Mouse (Mus musculus) brain, adult 10 weeks (tissue): ENCODE measurements around the gene Rcn3. TPM values are rescaled to one million over a fixed set of nuclear protein-coding genes. Genes with fewer than 3 reads are reported as not detected.

ENCODE experiments used
- polyA plus RNA-seq: library from polyadenylated mRNA; stranded (reverse); fragments of 350-450 nt; fragmentation: Illumina TruSeq; extraction: RNeasy Lipid Tissue Mini Kit (QIAGEN cat#74804); gene quantifications from one replicate; pipeline ENCODE4 v1.2.3, GENCODE M21; 2015; ENCODE audit warnings: low read depth, low replicate concordance

The Rcn3 gene
- 6.6 TPM for polyA plus RNA-seq

DNA sequence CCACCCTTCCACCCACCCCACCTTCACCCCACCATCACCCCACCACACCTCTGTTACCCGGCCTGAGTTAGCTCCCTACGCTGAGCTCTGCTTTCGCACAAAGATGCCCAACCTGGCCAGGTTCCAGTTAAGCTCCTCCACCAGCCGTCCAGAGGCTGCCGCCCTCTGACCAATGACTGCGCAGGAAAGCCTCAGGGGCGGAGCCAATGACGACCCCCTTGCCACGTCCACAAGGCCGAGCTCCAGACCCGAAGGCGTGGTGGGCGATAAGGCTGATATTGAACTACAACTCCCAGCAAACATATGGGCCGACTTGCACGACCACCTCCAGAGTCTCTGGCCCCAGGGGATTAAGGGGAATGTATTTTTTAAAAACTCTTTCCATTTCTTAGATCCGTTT is at the start of gene Rcn3:
TSS of gene Rcn3 (minus strand) at position 174 of the 400 bp plus-strand sequence.

GRCm38 (mm10) chr7:45135993-45136567 is 44.1 kb upstream of the Rcn3 start, which contains the start of the genes Gm45713 and Flt3l:
Gene Gm45713 (minus strand): TSS chr7:45136231.
Gene Flt3l (minus strand): TSS chr7:45136432.

GRCm38 (mm10) chr7:45128624-45129246 is 36.7 kb upstream of the Rcn3 start, which contains the start of gene Rpl13a:
Gene Rpl13a (minus strand): TSS chr7:45128761.

DNA sequence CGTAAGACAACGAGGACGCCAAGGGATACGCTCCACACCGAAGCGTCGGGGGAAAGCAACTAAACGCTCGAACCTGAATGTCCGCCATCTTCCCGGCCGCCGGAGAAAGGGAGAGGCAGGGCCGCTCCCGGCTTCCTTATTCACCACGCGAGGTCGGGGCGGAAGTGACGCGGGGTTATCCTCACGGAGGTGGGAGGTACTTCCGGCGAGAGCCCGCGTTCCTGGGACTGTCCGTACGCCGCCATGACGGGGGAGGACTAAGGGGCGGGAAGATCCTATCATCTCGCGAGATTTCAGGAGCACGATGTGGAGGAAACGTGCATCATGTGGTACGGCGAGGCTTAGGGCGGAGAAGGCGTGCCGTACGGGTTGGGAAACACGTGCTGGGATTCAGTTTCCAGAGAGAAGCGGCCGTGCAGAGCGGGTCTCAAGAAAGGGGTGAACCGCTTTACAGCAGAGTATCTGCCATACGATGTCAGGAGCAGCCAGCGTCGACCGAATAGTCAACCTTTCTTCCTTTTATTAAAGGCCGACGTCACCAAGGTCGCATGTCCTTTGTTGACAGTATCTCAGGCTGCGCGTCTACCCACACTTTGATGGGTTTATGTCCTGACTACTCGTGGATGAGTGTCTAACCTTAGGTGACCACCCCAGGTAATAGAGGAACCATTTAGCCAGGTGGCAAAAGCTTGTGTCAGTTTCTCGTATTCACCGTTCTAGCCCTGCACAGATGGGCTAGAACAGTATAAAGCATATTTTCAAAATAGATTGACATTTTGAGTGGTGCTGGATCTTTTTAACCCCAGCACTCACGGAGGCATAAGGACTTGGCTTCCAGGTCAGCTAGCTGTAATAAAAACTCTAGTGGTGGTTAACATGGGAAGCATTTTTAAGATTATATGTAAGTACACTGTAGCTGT is 32.5 kb upstream of the Rcn3 start, which contains the start of gene Rps11:
TSS of gene Rps11 (minus strand) at position 216 of the 920 bp plus-strand sequence.

GRCm38 (mm10) chr7:45103652-45104180 is 11.7 kb upstream of the Rcn3 start, which contains the start of gene Fcgrt:
Gene Fcgrt (minus strand): TSS chr7:45103851.

DNA sequence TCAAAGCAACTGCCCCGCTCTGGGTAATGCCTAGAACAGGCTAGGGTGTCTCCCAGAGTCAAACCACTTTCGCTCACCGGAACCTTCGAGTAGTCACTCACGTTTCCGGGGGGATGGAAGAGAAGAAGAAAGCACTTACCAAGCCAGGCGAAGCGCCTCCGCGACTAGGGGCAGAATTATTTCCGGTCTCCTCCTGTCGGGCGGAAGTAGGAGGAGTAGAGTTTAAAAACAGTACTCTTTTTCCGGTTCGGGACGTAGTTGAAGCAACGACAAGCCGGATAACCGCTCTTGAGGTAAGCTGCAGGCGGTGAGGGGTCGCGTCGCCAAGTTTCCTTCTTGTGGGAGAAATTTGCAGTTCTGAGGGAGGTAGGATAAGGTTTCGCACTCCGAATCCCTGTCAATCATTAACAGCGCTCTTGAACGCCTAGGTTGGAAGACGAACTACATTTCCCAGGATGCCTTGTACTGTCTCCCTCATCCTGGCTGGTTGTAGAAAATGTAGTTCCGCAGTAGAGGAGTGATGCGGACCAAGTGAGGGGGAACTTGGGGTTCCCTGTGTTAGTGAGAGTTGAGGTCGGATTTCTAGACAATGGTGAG is 29.7 kb downstream of the Rcn3 start, which contains the start of the genes Nosip and Prrg2:
TSS of gene Nosip (plus strand) at position 191 of the 597 bp plus-strand sequence.
TSS of gene Prrg2 (minus strand) at position 439 of the 597 bp plus-strand sequence.

DNA sequence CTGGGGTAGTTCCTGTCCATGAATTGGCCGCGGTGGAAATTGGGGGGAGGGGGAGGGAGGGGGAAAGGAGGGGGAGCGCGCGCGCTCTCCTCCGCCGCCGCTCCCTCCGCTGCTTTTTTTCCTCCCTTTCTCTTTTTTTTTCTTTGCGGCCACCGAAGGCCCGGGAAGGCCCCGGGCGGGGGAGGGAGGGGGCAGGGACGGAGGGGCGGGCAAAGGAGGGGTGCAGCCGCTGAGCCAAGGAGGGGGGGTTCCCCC is 39.2 kb downstream of the Rcn3 start, which contains the start of gene Prr12:
TSS of gene Prr12 (minus strand) at position 20 of the 255 bp plus-strand sequence.

Other genes with a start within 250 kb of the Rcn3 start
- 53.1 TPM for gene Akt1s1, start 243.2 kb downstream of the Rcn3 start, polyA plus RNA-seq
- 63.8 TPM for gene Tbc1d17, start 243.1 kb downstream of the Rcn3 start, polyA plus RNA-seq
- gene Pnkp, start 235.1 kb downstream of the Rcn3 start, polyA plus RNA-seq, result 27.9 TPM
- 258 TPM for gene Ptov1, start 222.4 kb downstream of the Rcn3 start, polyA plus RNA-seq
- 56.8 TPM for gene Med25, start 199.5 kb downstream of the Rcn3 start, polyA plus RNA-seq
- 21.6 TPM for gene Fuz, start 196.1 kb downstream of the Rcn3 start, polyA plus RNA-seq
- gene Ap2a1, start 162.7 kb downstream of the Rcn3 start, polyA plus RNA-seq, result 188 TPM
- gene Tsks, start 149.0 kb downstream of the Rcn3 start, polyA plus RNA-seq, result 1.3 TPM
- gene Cpt1c, start 117.4 kb downstream of the Rcn3 start, polyA plus RNA-seq, result 76.4 TPM
- 235 TPM for gene Prmt1, start 105.7 kb downstream of the Rcn3 start, polyA plus RNA-seq
- gene Irf3, start 94.6 kb downstream of the Rcn3 start, polyA plus RNA-seq, result 45.8 TPM
- 3.6 TPM for gene Bcl2l12, start 93.5 kb downstream of the Rcn3 start, polyA plus RNA-seq
- gene Scaf1, start 75.9 kb downstream of the Rcn3 start, polyA plus RNA-seq, result 83.6 TPM
- gene Rras, start 74.3 kb downstream of the Rcn3 start, polyA plus RNA-seq, result 17.7 TPM
- gene Prr12, start 39.3 kb downstream of the Rcn3 start, polyA plus RNA-seq, result 23.9 TPM
- gene Nosip, start 29.8 kb downstream of the Rcn3 start, polyA plus RNA-seq, result 64.6 TPM
- 11.6 TPM for gene Prrg2, start 29.5 kb downstream of the Rcn3 start, polyA plus RNA-seq
- 20.1 TPM for gene Fcgrt, start 11.6 kb upstream of the Rcn3 start, polyA plus RNA-seq
- 807 TPM for gene Rps11, start 32.2 kb upstream of the Rcn3 start, polyA plus RNA-seq
- 1,952 TPM for gene Rpl13a, start 36.5 kb upstream of the Rcn3 start, polyA plus RNA-seq
- not detected for gene Gm45713, start 44.0 kb upstream of the Rcn3 start, polyA plus RNA-seq
- 11.0 TPM for gene Flt3l, start 44.2 kb upstream of the Rcn3 start, polyA plus RNA-seq
- gene Pih1d1, start 62.1 kb upstream of the Rcn3 start, polyA plus RNA-seq, result 50.0 TPM
- 6.5 TPM for gene Aldh16a1, start 62.4 kb upstream of the Rcn3 start, polyA plus RNA-seq
- 704 TPM for gene Slc17a7, start 71.7 kb upstream of the Rcn3 start, polyA plus RNA-seq
- gene Gfy, start 87.3 kb upstream of the Rcn3 start, polyA plus RNA-seq, result not detected
- gene Pth2, start 88.8 kb upstream of the Rcn3 start, polyA plus RNA-seq, result not detected
- gene Ccdc155, start 112.7 kb upstream of the Rcn3 start, polyA plus RNA-seq, result 2.2 TPM
- 39.0 TPM for gene Dkkl1, start 119.9 kb upstream of the Rcn3 start, polyA plus RNA-seq
- 3.6 TPM for gene Tead2, start 123.5 kb upstream of the Rcn3 start, polyA plus RNA-seq
- gene Cd37, start 146.9 kb upstream of the Rcn3 start, polyA plus RNA-seq, result 3.8 TPM
- 1.2 TPM for gene Slc6a16, start 148.9 kb upstream of the Rcn3 start, polyA plus RNA-seq
- gene Slc6a21, start 185.3 kb upstream of the Rcn3 start, polyA plus RNA-seq, result not detected
- 19.6 TPM for gene Trpm4, start 241.6 kb upstream of the Rcn3 start, polyA plus RNA-seq
- 0.54 TPM for gene Hrc, start 243.1 kb upstream of the Rcn3 start, polyA plus RNA-seq